Mouse (Mus musculus) thymus, postnatal 10 days (tissue): ENCODE data around the gene Gja6.

Source experiments
- DNase-seq, 2 experiments: peaks; one replicate each; pipeline ENCODE4 v3.0.0; 2021; ENCODE audit warnings: low spot score in 2 of 2

Gene Gja6

DNA sequence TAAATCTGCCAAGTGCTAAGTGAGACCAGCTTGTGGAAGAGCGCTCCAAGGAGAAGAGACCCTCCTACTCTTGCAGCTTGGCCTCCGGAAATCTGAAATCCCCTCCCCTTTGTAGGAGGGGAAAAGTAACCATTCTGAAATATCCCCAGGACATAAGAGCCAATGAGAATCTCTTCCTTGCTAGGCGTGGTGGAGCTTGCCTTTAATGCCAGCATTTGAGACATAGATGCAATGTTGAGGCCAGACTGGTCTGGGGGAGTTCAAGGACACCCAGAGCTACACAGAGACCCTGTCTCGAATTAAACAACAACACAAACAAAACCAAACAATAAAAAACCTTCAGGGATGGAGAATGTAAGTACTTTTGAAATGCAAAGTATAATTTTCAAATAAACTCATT lies at the start of gene Gja6:
Gene Gja6, minus strand, starts transcription at position 101 of the 400 bp plus-strand sequence.
- DNase-seq, result no peak

DNA sequence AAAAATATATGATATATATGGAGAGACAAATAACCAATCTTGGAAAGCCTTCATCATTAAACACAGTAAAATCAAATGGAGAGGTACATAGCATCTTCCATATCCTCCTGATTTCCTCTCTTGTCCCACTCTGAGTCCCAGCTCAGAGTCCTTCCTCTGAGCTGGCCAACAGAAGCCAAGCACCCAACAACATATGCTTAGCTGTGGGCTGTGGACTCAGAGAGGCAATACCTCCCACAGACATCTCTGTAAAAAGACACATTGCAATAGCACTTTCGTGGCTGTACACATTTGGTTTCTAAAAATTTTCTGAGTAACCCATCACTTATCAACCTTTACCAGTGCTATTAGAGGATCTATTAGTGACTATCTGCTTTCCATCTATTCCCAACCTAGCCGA lies 42.7 kb upstream of the Gja6 start:
- DNase-seq, result no peak

DNA sequence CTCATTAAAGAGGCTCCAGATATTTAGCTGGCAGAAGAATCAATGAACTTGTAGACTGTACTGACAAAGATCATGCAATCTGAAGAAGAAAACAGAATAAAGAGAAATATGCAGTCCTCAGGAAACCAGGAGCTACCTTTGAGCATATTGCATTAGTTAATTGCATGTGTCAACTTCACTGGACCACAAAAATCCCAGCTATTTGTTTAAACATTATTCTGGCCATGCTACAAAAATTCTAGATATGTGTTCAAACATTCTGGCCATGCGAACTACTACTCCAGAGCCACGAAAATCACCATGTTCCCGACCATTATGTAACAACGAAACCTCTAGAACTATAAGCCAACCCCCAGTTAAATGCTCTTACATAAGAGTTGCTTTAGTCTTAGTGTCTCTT lies 37.9 kb upstream of the Gja6 start:
- DNase-seq, result no peak

DNA sequence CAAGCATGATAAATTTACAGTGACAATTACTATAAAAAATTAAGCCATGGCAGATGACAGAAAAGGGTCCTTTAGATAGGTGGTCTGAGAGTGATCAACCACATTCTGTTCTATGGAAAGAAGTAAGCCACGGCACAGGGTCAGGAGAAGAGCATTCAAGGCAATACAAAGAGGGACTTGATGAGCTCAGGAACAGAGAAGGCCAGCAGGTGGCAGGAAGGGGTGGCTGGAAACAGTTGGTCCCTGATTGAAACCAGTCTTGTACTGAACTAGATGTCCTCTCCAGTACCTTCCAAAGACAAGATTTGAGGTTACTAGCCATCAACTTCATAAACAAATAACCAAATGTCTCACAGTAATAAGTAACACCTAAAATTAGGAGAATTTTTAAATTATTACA lies 28.7 kb upstream of the Gja6 start:
- DNase-seq, result no peak

DNA sequence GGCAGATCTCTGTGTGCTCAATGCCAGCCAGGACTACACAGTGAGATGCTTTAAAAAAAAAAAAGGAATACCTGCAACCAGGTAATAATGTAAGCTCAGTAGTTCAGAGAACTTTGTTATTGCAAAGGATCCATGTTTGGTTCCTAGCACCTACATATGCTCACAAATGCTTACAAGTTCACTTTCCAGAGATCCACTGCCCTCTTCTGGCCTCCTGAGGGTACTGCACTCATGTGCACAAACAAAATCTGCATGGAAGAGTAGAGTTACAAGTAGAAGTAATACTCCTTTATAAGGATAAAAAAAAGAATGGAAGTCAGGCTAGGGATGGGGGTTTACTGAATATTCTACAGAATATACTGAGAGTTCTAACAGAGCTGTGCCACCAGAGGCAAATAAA lies 23.8 kb upstream of the Gja6 start:
- DNase-seq, result no peak

GRCm38 (mm10) chrX:160928870-160929269 lies 22.0 kb upstream of the Gja6 start:
- DNase-seq, result no peak

DNA sequence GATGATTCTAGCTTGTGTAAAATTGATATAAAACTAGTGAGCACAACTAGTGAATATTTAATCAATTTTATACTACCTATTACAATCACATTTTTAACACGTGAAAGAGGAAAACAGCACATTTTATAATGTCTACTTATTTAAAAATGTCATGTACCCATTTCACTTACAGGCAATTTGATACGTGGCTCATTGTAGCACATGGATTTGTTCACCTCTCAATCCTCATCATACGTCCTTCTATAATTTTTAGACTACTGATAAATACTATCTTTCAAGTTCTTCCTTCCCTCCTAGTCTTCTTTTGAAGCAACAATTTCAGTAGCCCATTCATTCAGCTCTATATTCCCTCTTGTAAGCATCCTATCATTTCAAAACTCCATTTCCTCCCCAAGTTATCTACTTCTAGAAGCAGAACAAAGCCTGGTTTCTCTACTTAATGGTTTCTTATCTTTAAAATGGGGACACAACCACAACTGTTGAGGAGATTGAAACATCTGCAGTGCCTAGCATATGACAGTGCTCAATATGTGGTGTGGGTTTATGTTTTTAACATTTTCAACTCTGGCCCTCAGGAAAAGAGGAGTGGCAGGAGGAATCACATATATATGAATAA lies 12.3 kb upstream of the Gja6 start:
- no peak for DNase-seq

DNA sequence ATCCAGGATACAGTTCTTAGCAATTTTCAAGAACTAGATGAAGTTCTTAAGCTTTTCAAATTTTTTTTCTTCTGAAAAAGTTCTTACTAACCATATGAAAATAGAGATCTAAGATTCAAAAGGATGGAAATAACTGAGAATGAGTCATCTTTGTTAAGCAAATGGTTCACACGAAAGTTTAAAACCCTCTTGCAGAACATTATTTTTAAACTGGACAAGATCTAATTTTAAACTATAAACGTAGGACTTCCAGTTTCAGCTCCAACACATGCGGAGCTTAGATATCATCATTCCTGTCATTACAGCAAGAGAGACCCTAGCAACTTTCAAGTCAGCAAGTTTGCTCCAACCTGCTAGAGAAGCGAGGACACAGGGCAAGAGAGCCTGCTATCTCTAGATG lies 375 bp downstream of the Gja6 start:
- DNase-seq, result no peak

GRCm38 (mm10) chrX:160905913-160906312 lies 939 bp downstream of the Gja6 start:
- DNase-seq, result no peak

DNA sequence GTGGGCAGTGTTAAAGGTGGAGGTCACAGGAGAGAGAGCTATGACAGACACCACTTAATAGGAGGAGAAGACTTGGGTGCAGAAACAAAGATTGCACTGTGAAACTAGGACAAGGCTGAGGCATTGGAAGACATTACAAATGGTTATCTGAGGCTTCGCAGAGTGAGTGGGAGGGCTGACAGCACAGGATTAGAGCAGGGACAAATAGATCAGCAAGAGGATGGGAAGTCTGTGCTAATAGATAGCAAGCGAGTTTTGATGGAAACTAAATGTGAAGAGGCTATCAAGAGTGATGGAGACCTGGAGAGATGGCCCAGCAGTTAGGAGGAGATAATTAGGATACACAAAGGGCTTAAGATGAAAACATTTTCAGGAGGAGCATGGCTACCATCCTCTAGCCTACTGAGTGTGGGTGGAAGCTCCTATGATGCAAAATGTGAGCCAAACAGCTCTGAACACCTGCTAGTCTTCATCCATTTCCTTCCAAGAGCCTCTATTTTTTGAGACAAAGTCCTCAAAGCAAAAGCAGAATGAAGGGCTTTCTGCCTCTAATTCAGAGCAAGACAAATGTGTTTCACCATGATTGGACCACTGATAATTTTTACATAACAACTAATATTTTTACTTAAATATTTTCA lies 1.7 kb downstream of the Gja6 start:
- no peak for DNase-seq

DNA sequence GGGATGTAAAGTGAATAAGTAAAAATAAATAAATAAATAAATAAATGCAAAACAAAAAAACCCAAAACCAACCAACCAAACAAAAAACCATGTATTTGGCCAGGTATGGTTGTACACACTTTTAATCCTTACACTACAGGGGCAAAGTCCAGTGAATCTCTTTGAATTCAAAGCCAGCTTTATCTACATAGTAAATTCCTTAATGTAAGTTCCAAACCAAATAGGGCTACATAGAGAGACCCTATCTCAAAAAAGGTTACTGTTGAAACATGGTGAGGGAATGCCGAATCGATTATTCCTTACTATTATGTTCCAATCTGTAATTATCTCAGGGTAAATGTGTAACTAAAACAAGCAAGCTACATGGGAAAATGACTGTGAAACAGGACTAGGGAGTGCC lies 5.7 kb downstream of the Gja6 start:
- no peak for DNase-seq

- DNase-seq, result no peak
These were observed 14.8 kb downstream of the Gja6 start for GRCm38 (mm10) chrX:160892077-160892476.

DNA sequence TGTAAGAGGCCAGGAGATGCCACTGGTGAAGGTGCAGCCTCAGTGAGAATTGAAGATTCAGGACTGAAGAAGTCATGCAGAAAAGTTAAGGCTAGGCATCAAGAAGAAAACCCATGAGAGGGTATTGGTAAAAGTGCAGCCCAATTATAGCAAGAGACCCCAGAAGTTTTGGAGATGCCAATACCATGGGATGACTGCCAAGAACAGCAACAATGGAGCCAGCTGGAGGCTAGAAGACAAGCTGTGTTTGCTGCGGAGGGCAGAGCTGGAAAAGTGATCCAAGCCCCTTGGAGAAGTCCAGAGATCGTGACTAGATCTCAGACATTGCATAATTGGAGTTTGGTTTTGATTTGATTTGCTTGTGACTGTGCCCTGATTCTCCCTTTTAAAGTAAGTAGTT lies 20.6 kb downstream of the Gja6 start:
- DNase-seq, result no peak

DNA sequence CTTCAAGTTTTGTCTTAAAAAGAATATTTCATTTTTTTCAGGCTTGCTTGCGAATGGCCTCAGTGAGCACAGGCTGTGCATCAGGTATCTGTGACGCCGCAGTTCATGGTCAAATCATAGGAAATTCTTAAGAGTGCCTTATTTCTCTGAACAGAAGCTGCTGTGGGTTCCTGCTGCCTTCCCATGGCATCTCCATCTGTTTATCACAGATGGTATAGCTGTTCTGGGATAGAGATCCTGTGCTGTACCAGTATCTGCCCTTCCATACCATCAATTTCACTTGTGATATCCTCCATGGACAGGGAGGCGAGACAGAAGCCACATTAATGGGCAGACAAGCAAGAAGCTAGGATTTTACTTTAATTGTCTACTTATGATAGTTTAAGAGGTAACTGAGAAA lies 40.3 kb downstream of the Gja6 start:
- DNase-seq, result no peak

- DNase-seq, result no peak
These were observed 41.8 kb downstream of the Gja6 start for GRCm38 (mm10) chrX:160865022-160865421.

GRCm38 (mm10) chrX:160863689-160864383 lies 43.0 kb downstream of the Gja6 start:
- DNase-seq, result no peak
